Mouse (Mus musculus): Measurements from ENCODE around the gene Pm20d2. TPM values are rescaled to one million over a fixed set of nuclear protein-coding genes. Genes with fewer than 3 reads are reported as not detected.

The Pm20d2 gene
- total RNA-seq (2014; rRNA removed) (8.0 and 11.3 TPM in 2 replicates), polyA plus RNA-seq (2015; fragmentation: Nextera tagmentation; extraction: Ambion mirVana) (2.3 and 3.3 TPM in 2 replicates)

GRCm38 (mm10) chr4:33189735-33190036 is at the start of gene Pm20d2:
TSS of gene Pm20d2 (minus strand) at chr4:33189737.
- peaks cover 6% of the 10 kb centered on the region; the same call in 1 of the 2 replicates for H3K36me3 ChIP-seq (ENCODE audit: insufficient read depth)
- no peaks in the 10 kb centered on the region for H3K9me3 ChIP-seq (ENCODE audit: low read length)
- peak within 1 kb of the TSS; percentile 83 for H3K9ac ChIP-seq
- peak within 1 kb of the TSS; percentile 92 for H3K27ac ChIP-seq (ENCODE audit: low read depth, low read length)
- no peaks in the 10 kb centered on the region for H3K27me3 ChIP-seq (ENCODE audit: insufficient read depth, low read length)
- H3K4me2 ChIP-seq (ENCODE audit: low read depth): peak within 1 kb of the TSS; percentile 81
- no peak for TF ChIP-seq CTCF (IDR thresholded peaks at IDR 0.05; ENCODE audit: low read depth)
- 13% methylated on average over 6 of the region's 6 CpGs for WGBS
- ATAC-seq: no peak
- no peaks in the 10 kb centered on the region; the same call in 1 of the 2 replicates for H3K4me1 ChIP-seq (ENCODE audit: insufficient read depth)
- no peak for DNase-seq
- peak within 1 kb of the TSS; percentile 73 for H3K4me3 ChIP-seq (ENCODE audit: low read depth, low read length)

GRCm38 (mm10) chr4:33230881-33231280 is 41.3 kb upstream of the Pm20d2 start:
- Histone ChIP-seq H3K9ac (no peak overlapping the region), H3K27me3 (ENCODE audit: insufficient read depth, low read length) (no peaks in the 10 kb centered on the region), H3K4me1 (ENCODE audit: insufficient read depth) (no peaks in the 10 kb centered on the region), H3K4me2 (ENCODE audit: low read depth) (no peak overlapping the region), H3K27ac (ENCODE audit: low read depth, low read length) (no peak overlapping the region), H3K4me3 (ENCODE audit: low read depth, low read length) (no peak overlapping the region), H3K9me3 (ENCODE audit: low read length) (no peaks in the 10 kb centered on the region), H3K36me3 (ENCODE audit: insufficient read depth) (peaks cover 16% of the 10 kb centered on the region)
- ATAC-seq (no peak), DNase-seq (no peak)
- TF ChIP-seq CTCF (IDR thresholded peaks at IDR 0.05; ENCODE audit: low read depth): no peak
- 93% methylated on average over 18 of the region's 18 CpGs for WGBS

- no peak for TF ChIP-seq CTCF (IDR thresholded peaks at IDR 0.05; ENCODE audit: low read depth)
- 83% methylated on average over 4 of the region's 4 CpGs for WGBS
- H3K27ac ChIP-seq (ENCODE audit: low read depth, low read length): no peak overlapping the region
Measured at GRCm38 (mm10) chr4:33229639-33230038, 40.1 kb upstream of the Pm20d2 start.

GRCm38 (mm10) chr4:33227164-33227563 is 37.6 kb upstream of the Pm20d2 start:
- no peaks in the 10 kb centered on the region for H3K4me1 ChIP-seq (ENCODE audit: insufficient read depth)
- no peak overlapping the region for H3K4me3 ChIP-seq (ENCODE audit: low read depth, low read length)
- WGBS: 91% methylated on average over 7 of the region's 7 CpGs
- H3K36me3 ChIP-seq (ENCODE audit: insufficient read depth): peaks cover 13% of the 10 kb centered on the region
- H3K27ac ChIP-seq (ENCODE audit: low read depth, low read length): no peak overlapping the region
- H3K27me3 ChIP-seq (ENCODE audit: insufficient read depth, low read length): no peaks in the 10 kb centered on the region
- DNase-seq (no peak), ATAC-seq (no peak)
- no peak overlapping the region for H3K4me2 ChIP-seq (ENCODE audit: low read depth)
- no peaks in the 10 kb centered on the region for H3K9me3 ChIP-seq (ENCODE audit: low read length)
- H3K9ac ChIP-seq: no peak overlapping the region
- no peak for TF ChIP-seq CTCF (IDR thresholded peaks at IDR 0.05; ENCODE audit: low read depth)

More at GRCm38 (mm10) chr4:33229639-33230038, 40.1 kb upstream of the Pm20d2 start:
- no peak overlapping the region for H3K4me2 ChIP-seq (ENCODE audit: low read depth)
- no peaks in the 10 kb centered on the region for H3K27me3 ChIP-seq (ENCODE audit: insufficient read depth, low read length)
- no peaks in the 10 kb centered on the region for H3K4me1 ChIP-seq (ENCODE audit: insufficient read depth)
- no peak overlapping the region for H3K4me3 ChIP-seq (ENCODE audit: low read depth, low read length)
- no peak for DNase-seq
- peaks cover 20% of the 10 kb centered on the region for H3K36me3 ChIP-seq (ENCODE audit: insufficient read depth)
- H3K9ac ChIP-seq: no peak overlapping the region
- H3K9me3 ChIP-seq (ENCODE audit: low read length): no peaks in the 10 kb centered on the region
- no peak for ATAC-seq

GRCm38 (mm10) chr4:33224003-33224675 is 34.6 kb upstream of the Pm20d2 start:
- no peak for ATAC-seq
- Histone ChIP-seq H3K9ac (no peak overlapping the region), H3K27me3 (ENCODE audit: insufficient read depth, low read length) (no peaks in the 10 kb centered on the region), H3K36me3 (ENCODE audit: insufficient read depth) (0 out of 2 replicates have a peak, but pooled peaks cover 4% of the 10 kb centered on the region), H3K4me2 (ENCODE audit: low read depth) (no peak overlapping the region), H3K9me3 (ENCODE audit: low read length) (no peaks in the 10 kb centered on the region), H3K27ac (ENCODE audit: low read depth, low read length) (no peak overlapping the region), H3K4me3 (ENCODE audit: low read depth, low read length) (no peak overlapping the region), H3K4me1 (ENCODE audit: insufficient read depth) (no peaks in the 10 kb centered on the region)
- 72% methylated on average over 7 of the region's 7 CpGs for WGBS
- DNase-seq: no peak
- no peak for TF ChIP-seq CTCF (IDR thresholded peaks at IDR 0.05; ENCODE audit: low read depth)

- Histone ChIP-seq H3K4me3 (ENCODE audit: low read depth, low read length) (no peak overlapping the region), H3K27ac (ENCODE audit: low read depth, low read length) (0 out of 2 replicates have a peak overlapping the region, but pooled peaks have one; percentile 21), H3K4me2 (ENCODE audit: low read depth) (no peak overlapping the region), H3K9ac (no peak overlapping the region), H3K4me1 (ENCODE audit: insufficient read depth) (no peaks in the 10 kb centered on the region), H3K9me3 (ENCODE audit: low read length) (no peaks in the 10 kb centered on the region), H3K36me3 (ENCODE audit: insufficient read depth) (0 out of 2 replicates have a peak, but pooled peaks cover 4% of the 10 kb centered on the region), H3K27me3 (ENCODE audit: insufficient read depth, low read length) (no peaks in the 10 kb centered on the region)
- DNase-seq (no peak), ATAC-seq (peak; percentile 36; the same call in 1 of the 2 replicates)
- TF ChIP-seq CTCF (IDR thresholded peaks at IDR 0.05; ENCODE audit: low read depth): no peak
- WGBS: 51% methylated on average over 1 of the region's 1 CpGs
Measured at GRCm38 (mm10) chr4:33221847-33222246, 32.3 kb upstream of the Pm20d2 start.
